Mouse (Mus musculus): ENCODE results near the gene Rps7. TPM values are rescaled to one million over a fixed set of nuclear protein-coding genes. Genes with fewer than 3 reads are reported as not detected.

Gene Rps7
- total RNA-seq (2021), result 100 to 1,000 TPM; 333 to 335 TPM
- long read RNA-seq, transcript Rps7-203 (6 exons, 820 nt), result minor isoform, 21 of 384 reads
- long read RNA-seq, transcript Rps7-201 (7 exons, 954 nt), result major isoform, 358 of 384 reads
- long read RNA-seq, partial matches to known transcripts, result 2 of 384 reads
- long read RNA-seq, other reads (novel, unspliced or antisense), result 2 of 384 reads

DNA sequence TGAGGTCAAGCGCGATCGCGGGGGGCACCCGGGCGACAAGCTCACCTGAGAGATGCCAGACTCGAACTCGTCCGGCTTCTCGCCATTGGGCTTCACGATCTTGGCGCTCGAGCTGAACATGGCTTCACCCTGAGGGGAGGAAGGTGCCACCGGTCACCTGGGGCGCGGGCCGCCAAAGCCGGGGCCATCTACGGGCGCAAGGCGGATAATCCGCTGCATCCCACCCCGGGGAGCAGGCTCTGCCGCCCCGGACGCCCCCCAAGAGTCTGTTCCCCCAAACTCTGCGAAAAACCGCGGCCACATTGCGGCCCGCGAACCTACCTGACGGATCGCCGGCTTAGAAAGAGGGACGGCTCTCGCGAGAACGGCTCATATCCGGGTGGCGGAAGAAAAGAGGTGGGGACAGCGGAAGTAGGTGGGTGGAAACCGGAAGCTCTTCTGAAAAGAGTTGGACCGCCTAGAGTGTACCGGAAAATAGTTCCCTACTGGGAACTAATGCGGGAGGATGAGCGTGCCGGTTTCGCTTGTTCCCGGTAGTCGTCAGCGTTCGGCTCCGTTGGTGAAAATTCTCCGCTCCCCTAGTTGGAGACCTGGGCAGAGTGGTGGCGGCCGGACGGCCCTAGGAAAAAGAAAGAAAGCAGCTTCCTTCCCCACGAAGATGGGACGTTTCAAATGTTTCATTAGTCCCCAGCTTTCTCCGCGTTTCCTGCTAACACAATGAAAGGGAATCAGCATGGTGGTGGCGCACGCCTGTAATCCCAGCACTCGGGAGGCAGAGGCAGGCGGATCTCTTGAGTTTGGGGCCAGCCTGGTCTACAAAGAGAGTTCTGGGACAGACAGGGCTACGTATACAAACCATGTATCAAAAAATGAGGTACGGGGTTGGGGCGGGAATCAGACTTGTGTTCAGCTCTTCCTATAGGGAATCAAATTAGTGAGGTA, at the start of gene Rps7:
Rps7 (minus strand) TSS at position 419 of the 942 bp plus-strand sequence.
- peak; percentile 95 for DNase-seq (ENCODE audit: low spot score in 2 of 2)

- no peak for DNase-seq (ENCODE audit: low spot score in 2 of 2)
Measured at GRCm38 (mm10) chr12:28684674-28685073, 48.9 kb upstream of the Rps7 start.

- no peak for DNase-seq (ENCODE audit: low spot score in 2 of 2)
Measured at GRCm38 (mm10) chr12:28675925-28676209, 40.1 kb upstream of the Rps7 start.

- DNase-seq (ENCODE audit: low spot score in 2 of 2), result peak; percentile 82 to 86
Measured at GRCm38 (mm10) chr12:28675121-28675924, 39.6 kb upstream of the Rps7 start, which contains the start of gene Adi1. Gene Adi1 (plus strand): TSS chr12:28675231.

GRCm38 (mm10) chr12:28674038-28674720, 38.4 kb upstream of the Rps7 start:
- no peak for DNase-seq (ENCODE audit: low spot score in 2 of 2)

DNA sequence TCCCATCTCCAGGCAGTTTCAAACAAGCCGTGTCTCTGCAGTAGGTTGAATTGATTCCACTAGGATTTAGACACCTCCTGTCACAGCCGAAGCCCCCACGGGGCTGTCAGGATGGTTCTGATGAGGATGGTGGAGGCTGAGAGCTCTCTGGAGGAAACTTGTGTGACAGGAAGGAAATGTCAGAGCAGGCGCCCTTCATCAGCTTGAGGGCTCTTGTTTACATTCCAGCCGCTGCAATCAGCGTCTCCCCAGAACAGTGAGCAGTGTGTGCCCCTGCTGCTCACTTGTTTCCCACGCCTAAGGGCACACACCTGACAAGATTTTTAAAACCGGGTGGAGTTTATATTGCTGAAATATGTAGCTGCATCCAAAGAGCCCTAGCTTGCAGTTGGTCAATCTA, 31.5 kb upstream of the Rps7 start:
- DNase-seq (ENCODE audit: low spot score in 2 of 2), result no peak

DNA sequence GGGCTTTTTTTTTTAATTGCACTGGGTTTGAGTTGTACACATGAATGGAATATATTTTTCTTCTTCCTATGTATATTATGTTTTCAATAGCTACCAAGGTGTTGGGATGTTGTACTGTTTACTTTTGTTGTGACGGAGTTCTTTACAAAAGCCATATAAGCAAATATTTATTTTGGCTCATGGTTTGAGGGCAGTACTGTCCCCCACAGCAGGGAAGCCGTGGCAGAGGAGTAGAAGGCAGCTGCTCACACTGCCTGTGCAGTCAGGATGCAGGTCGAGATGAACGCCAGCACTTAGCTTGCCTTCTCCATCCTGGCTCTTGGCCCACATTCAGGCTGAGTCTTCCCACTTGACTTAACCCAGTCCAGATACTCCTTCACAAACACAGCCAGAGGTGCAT, 31.0 kb upstream of the Rps7 start:
- no peak for DNase-seq (ENCODE audit: low spot score in 2 of 2)

DNA sequence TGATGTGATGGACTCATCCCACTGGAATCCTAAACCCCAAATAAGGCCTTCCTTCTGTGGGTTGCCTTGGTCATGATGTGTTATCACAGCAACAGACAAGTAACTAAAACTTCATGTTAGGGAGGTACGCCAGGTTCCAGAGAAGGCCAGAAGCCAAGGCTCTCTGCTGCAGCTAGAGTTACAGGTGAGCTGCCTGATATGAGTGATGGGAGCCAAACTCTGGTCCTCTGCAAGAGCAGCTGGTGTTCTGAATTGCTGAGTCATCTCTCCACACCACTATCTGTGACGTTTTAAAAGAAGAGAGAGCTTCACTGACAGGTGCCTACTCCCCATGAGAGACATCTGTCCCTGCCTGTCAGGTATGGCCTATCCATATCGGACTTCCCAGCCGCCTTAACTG, 26.9 kb upstream of the Rps7 start:
- no peak for DNase-seq (ENCODE audit: low spot score in 2 of 2)

DNA sequence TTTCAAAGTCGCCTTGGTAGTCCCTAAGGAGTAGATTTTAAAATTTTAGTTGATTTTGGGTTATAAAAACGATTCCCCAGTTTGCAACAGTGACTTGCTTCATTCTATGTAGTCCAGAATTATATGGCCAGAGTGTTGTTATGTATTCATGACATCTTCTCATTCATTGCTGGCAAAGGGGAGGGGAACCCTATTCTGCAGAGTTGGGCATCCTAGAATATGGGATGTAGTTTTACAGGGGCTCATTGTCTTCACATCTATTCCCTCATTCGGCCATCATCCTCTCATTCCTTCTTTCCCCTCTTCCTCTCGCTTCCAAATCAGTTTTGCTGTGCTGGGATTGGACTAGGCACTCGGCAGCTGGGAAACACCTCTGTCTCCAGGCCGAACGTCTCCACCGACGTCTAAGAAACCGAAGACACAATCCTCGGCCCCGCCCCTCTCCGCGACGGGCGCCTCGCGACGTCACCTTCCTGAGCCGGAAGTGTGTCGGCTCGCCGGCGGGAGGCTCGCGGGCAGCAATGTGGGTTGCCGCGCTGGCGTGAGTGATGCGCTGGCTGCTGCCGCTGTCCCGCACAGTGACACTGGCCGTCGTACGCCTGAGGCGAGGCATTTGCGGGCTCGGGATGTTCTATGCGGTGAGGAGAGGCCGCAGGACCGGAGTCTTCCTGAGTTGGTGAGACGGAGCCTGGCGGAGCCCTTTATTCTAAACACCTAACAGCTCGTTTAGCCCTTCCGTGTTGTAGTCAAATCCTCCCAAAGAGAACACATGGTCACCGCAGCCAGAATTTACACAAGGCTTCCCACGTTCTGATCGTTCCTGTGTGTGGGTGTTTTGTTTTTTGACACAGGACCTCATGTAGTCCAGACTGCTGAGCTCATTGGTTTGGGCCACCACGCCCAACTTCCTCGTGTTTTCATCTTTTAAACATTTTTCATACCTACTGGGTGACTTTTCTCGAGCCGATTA, 13.7 kb upstream of the Rps7 start, which contains the start of gene Rnaseh1:
Rnaseh1 (plus strand) TSS at position 462 of the 970 bp plus-strand sequence.
- peak; percentile 90 to 91 for DNase-seq (ENCODE audit: low spot score in 2 of 2)

- no peak for DNase-seq (ENCODE audit: low spot score in 2 of 2)
Measured at GRCm38 (mm10) chr12:28638778-28639177, 3.0 kb upstream of the Rps7 start.

- DNase-seq (ENCODE audit: low spot score in 2 of 2), result no peak
Measured at GRCm38 (mm10) chr12:28636543-28636942, 790 bp upstream of the Rps7 start.

- no peak for DNase-seq (ENCODE audit: low spot score in 2 of 2)
Measured at GRCm38 (mm10) chr12:28635058-28635534, 657 bp downstream of the Rps7 start.

GRCm38 (mm10) chr12:28628436-28628835, 7.3 kb downstream of the Rps7 start:
- no peak for DNase-seq (ENCODE audit: low spot score in 2 of 2)

DNA sequence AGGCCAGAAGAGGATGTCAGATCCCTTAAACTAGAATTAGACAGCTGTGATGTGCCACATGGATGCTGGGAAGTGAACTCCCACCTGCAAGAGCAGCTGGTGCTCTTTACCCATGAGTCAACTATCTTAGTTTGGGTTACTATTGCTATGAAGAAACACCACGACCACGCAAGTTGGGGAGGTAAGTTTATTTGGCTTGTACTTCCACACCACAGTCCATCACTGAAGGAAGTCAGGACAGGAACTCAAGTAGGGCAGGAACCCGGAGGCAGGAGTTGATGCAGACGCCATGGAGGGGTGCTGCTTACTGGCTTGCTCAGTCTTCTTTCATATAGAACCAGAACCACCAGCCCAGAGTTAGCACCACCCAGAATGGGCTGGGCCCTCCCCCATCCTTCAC, 8.7 kb downstream of the Rps7 start:
- no peak for DNase-seq (ENCODE audit: low spot score in 2 of 2)

GRCm38 (mm10) chr12:28625407-28625806, 10.3 kb downstream of the Rps7 start:
- no peak for DNase-seq (ENCODE audit: low spot score in 2 of 2)

DNA sequence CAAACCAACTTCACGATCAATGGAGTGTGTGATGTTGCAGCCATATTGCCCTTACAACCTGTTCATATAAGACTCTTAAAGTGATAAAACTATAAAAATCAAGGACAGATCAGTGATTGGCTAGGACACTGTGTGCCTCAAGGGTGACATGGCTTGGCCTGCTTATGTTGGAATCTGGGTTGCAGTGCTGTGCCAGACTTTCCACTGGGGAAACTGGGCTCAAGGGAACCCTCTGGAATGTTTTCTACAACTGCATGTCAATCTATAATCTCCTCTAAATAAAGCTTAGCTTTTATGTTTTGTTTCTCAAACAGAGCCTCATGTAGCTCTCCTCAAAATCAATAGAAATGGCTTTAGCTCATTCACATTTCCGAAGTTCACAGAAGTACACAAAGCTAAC, 11.5 kb downstream of the Rps7 start:
- DNase-seq (ENCODE audit: low spot score in 2 of 2), result no peak

- no peak for DNase-seq (ENCODE audit: low spot score in 2 of 2)
Measured at GRCm38 (mm10) chr12:28623195-28623594, 12.6 kb downstream of the Rps7 start, which contains the start of gene Colec11. Gene Colec11 (minus strand): TSS chr12:28623377.

DNA sequence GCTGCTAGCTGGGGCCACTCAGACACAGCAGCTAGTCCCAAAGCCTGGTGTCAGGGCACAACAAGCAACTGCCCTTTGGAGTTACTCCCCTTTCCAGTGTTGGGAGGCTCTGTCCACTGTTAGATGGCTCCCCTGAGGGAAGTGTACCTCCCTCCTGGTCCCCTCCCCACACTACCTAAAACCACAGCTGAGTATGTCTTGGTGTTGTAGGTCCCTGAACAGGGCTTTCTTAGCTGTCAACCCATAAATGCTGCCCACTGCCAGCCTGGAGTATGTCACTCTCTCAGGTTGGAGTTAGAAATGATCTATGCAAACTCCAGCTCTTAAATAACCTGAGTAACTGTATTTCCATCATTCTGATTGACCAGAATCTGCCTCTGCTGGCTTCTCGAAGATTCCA, 13.1 kb downstream of the Rps7 start:
- no peak for DNase-seq (ENCODE audit: low spot score in 2 of 2)

DNA sequence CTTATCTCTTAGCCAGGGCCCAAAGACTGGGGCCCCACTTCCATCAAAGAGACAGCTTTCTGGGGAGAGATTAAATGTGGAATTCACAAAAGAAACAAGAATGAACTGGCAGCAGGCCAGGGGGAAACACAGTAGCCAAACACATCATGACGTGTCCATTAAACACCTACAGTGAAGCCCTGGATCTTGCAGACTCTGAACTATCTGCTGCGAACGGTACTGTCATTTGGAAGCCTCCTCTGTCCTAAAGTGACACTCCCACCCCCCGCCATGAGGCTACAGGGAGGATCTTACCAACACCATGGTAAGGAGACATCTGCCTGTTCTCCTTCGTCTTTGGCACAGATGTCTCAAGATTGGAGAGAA, 13.6 kb downstream of the Rps7 start:
- no peak for DNase-seq (ENCODE audit: low spot score in 2 of 2)
